Mouse (Mus musculus) monocyte, adult 5-6 weeks (primary cell): Measurements from ENCODE around the gene Pou4f2. TPM values are rescaled to one million over a fixed set of nuclear protein-coding genes. Genes with fewer than 3 reads are reported as not detected.

ENCODE experiments used
- ATAC-seq: fragments of 153-309, 156-312 bp; replicated peaks from 2 replicates; pipeline ENCODE4 v1.8.0; 2017; ENCODE audit warnings: mild to moderate bottlenecking; ENCODE audit not compliant: low TSS enrichment, insufficient number of reproducible peaks, severe bottlenecking, poor library complexity, low FRiP score
- total RNA-seq: library from RNA; stranded (forward); fragments of 200-1000, 200-491, 200-594 nt; gene quantifications from 3 replicates; pipeline ENCODE4 v1.2.3, GENCODE M21; 2017

Gene Pou4f2
- not detected in 3 replicates for total RNA-seq

DNA sequence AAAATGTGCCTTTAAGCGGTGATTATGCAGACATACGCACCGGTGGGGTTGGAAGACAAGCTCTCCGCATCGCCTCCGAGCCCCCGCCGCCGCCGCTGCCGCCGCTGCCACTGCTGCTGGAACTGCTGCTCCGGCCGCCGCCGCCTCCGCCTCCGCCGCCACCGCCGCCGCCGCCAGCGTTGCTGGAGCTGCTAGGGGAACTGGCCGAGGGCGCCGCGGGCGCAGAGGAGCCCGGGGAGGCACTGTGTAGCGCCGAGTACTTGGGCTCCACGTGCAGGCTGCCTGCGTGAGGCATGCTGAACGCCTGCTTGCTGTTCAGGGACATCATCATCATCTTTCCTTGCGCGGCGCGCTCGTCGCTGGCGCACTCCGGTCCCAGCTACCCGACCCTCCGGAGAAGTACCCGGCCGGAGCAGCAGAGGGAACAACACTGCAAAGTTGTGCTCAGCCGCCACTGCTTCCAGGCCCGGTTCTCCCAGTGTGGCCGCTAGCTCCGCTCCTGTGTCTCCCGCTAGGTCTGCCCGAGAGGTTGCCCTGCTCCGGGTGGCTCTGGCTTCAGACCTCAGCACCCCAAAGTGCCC lies at the start of gene Pou4f2:
Pou4f2 (minus strand) TSS at position 575 of the 581 bp plus-strand sequence.
- ATAC-seq: no peak

DNA sequence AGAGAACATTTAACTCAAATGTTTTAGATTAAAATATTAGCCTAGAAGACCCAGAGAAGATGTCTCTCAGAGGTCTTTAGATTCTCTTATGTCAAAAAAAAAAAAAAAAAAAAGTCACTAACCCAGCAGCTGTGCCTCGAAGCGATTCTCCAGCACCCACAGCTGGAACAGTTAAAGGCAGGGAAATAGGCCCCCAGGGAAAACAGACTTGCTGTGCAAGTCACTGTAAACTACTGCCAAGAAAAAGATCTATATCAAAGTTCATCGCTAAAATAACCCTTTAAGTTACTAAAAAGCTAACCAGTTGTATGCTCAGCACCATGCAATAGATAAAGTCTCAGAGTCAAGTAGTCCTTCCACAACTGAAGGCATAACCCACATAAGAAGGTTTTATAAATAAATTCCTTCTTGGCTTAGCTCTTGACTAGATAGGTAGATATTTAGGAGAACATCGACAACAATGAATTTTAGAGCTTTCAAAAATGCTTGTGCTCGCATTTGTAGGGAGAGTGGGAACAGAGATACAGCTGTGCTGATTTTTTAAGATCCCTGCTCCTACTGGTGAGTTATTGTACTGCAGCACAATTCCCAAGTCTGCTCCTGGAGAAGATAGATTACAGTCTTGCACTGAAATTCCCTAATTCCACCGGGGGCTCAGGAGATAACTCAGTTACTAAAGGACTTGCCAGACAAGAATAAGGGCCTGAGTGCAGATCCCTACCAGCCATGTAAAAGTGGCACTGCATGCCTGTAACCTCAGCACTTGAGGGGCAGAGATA lies 40.8 kb upstream of the Pou4f2 start:
- no peak for ATAC-seq

DNA sequence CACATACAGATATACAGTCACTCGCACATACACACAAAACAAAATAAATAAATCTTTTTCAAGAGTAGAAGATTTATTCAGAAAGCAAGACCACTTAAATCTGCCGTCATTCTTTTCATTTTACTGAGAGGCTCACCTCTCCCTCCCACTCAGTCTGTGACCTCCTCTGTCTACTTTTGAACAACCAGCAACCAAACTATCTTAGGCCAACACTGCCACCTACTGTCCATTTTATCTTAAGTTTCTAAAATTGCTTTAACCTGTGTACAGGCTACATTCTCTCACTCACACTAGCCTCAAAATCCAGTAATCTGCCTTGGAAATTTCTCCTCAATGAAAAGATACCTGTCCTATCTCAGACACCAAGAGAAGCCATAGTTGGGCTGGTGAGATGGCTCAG lies 31.4 kb upstream of the Pou4f2 start:
- no peak for ATAC-seq

DNA sequence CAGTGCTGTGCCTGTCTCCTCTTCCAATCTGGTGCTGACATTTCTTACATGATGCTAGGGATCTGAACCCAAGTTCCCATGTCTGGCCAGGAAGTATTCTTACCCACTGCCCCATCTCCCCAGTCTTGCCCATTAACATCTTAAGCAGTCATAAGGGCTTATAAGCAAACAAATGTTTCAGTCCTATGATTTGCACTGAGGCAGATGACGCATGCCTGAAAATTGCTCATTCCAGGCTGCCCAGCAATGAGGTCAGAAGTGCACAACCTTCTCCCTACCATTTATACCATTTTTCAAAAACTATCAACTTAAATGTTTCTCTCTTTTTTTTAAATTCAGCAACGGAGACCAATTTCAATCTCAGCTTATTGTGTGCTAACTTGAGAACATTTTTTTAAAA lies 27.5 kb upstream of the Pou4f2 start:
- no peak for ATAC-seq

- no peak for ATAC-seq
Measured at GRCm38 (mm10) chr8:78456441-78456840, 20.0 kb upstream of the Pou4f2 start.

- no peak for ATAC-seq
Measured at GRCm38 (mm10) chr8:78442781-78443180, 6.3 kb upstream of the Pou4f2 start.

- ATAC-seq: no peak
Measured at GRCm38 (mm10) chr8:78438121-78438520, 1.7 kb upstream of the Pou4f2 start.

- ATAC-seq: no peak
Measured at GRCm38 (mm10) chr8:78437140-78438045, 948 bp upstream of the Pou4f2 start.

GRCm38 (mm10) chr8:78436661-78437060 lies 216 bp upstream of the Pou4f2 start:
- ATAC-seq: no peak

GRCm38 (mm10) chr8:78435624-78435960 lies 853 bp downstream of the Pou4f2 start:
- ATAC-seq: no peak

- ATAC-seq: no peak
Measured at GRCm38 (mm10) chr8:78434823-78435623, 1.4 kb downstream of the Pou4f2 start.

- no peak for ATAC-seq
Measured at GRCm38 (mm10) chr8:78434340-78434739, 2.1 kb downstream of the Pou4f2 start.

GRCm38 (mm10) chr8:78433318-78433717 lies 3.1 kb downstream of the Pou4f2 start:
- no peak for ATAC-seq

DNA sequence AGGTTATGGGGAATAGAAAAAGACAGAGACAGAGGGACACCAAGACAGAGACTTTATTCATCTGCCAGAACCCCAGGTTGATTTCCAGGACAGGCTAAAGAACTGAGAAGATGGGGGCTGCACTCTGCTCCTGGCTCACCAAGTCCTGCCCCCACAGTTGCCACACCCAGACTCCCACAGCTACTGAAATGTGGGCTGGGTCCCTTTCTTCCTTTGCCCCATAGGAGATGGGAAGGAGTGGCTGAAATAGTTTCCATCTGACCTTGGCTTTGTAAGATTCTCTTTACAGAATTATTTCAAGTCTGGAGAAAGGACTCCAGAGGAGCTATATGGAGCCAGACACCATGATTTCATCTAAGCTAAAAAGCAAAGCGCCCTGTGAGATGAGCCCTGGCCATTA lies 4.0 kb downstream of the Pou4f2 start:
- ATAC-seq: no peak

DNA sequence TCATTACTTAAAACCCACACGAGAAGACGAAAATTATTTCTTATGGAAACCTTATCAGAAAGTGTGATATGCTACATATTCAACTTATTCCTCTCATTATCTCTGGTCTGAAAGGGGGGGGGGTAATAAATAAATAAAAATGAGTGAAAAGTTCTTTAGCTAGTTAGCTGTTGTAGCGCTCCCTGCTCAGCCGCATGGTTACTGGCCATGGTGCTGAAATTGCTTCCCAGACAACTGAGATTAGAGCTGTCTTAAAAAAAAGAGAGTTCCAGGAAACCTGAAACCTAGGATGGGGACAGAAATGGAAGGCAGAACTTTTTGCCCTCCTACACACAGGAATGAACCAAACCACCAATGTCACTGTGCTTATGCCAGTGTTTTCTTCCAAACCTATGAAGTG lies 5.1 kb downstream of the Pou4f2 start:
- ATAC-seq: no peak

DNA sequence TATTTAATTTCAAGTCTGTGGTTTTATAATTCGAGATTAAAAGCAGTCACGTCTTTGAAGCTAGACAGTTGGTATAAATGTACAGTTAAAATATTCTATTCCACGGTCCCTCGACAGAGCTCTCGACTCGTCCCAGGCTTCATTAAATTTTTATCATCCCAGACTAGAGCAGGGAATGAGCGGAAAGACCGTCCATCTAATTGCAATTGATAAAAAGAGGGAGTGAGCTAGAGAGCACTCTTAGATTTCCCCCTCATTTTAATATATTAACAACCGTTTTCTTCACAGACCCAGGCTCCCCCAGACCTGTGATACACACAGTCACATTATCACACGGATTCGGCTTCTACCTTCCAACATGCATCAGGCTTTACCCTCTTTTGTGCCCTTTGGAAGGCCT lies 8.3 kb downstream of the Pou4f2 start:
- no peak for ATAC-seq

DNA sequence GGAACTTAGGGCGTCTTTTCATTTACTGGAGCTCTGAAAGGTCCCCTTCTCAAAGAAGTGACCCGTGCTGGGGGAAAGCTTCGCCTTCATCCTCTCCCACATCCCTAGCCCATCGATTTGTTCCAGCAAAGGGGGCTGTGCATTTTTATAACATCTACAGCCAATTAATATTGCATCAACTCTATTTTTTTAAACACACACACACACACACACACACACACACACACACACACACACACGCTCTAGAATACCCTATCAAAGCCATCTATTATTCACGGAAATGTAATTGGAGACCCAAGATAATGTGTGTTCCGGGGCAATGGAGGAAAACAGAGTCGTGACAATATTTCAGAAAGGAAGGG lies 8.7 kb downstream of the Pou4f2 start:
- no peak for ATAC-seq

- no peak for ATAC-seq
Measured at GRCm38 (mm10) chr8:78426875-78427768, 9.3 kb downstream of the Pou4f2 start.
